Mouse (Mus musculus) hindbrain, embryonic 16.5 days (tissue): Measurements from ENCODE around the gene Uhrf1bp1. TPM values are rescaled to one million over a fixed set of nuclear protein-coding genes. Genes with fewer than 3 reads are reported as not detected.

ENCODE experiments used
- ATAC-seq: fragments of 200-750 bp; cut with Nextera tagmentation; 2 replicates; pipeline ENCODE4 v1.8.0; 2017; ENCODE audit warnings: moderate TSS enrichment, moderate library complexity
- H3K27ac ChIP-seq: fragments of 300-500 bp; sonication (generic); 2 replicates; pipeline ENCODE4 v1.5.1; 2014; ENCODE audit warnings: low read depth, mild to moderate bottlenecking, control low read depth, low read length, moderate library complexity
- H3K27me3 ChIP-seq: fragments of 300-500 bp; sonication (generic); replicated peaks from 2 replicates; pipeline ENCODE4 v1.6.1; 2014; ENCODE audit warnings: low read length; ENCODE audit not compliant: control insufficient read depth, insufficient read depth
- H3K36me3 ChIP-seq: fragments of 300-500 bp; sonication (generic); 2 replicates; pipeline ENCODE4 v1.6.1; 2014; ENCODE audit warnings: mild to moderate bottlenecking, low read length, moderate library complexity, mixed read lengths; ENCODE audit not compliant: control insufficient read depth, insufficient read depth
- H3K4me1 ChIP-seq: fragments of 300-500 bp; sonication (generic); 2 replicates; pipeline ENCODE4 v1.6.1; 2014; ENCODE audit warnings: low read depth, low read length; ENCODE audit not compliant: control insufficient read depth, insufficient read depth
- H3K4me2 ChIP-seq: fragments of 300-500 bp; sonication (generic); 2 replicates; pipeline ENCODE4 v1.6.1; 2014; ENCODE audit warnings: mild to moderate bottlenecking, low read length, control low read depth, moderate library complexity
- H3K4me3 ChIP-seq: fragments of 300-500 bp; sonication (generic); 2 replicates; pipeline ENCODE4 v1.5.1; 2014; ENCODE audit warnings: mild to moderate bottlenecking, low read length, control low read depth, moderate library complexity
- H3K9ac ChIP-seq: fragments of 300-500 bp; sonication (generic); 2 replicates; pipeline ENCODE4 v1.6.1; 2014; ENCODE audit warnings: low read depth, mild to moderate bottlenecking, control low read depth, low read length, moderate library complexity
- H3K9me3 ChIP-seq: fragments of 300-500 bp; sonication (generic); 2 replicates; pipeline ENCODE4 v1.6.1; 2014; ENCODE audit warnings: mild to moderate bottlenecking, low read length, moderate library complexity; ENCODE audit not compliant: control insufficient read depth
- WGBS: fragments of 180-500 bp; shearing (Covaris S2); extraction: QIAGEN DNeasy Blood & Tissue Kit; methylation state at CpG from one replicate; pipeline ENCODE4 v1.1.7; 2014; 5-methylcytosine and 5-hydroxymethylcytosine counted together
- polyA plus RNA-seq: library from polyadenylated mRNA; unstranded; fragments of >200 nt; fragmentation: Nextera tagmentation; extraction: Ambion mirVana; gene quantifications from 2 replicates; pipeline ENCODE4 v1.2.1, GENCODE M21; 2015

The Uhrf1bp1 gene
- polyA plus RNA-seq, 1 experiment from 2014 or later: 5.3 TPM

DNA sequence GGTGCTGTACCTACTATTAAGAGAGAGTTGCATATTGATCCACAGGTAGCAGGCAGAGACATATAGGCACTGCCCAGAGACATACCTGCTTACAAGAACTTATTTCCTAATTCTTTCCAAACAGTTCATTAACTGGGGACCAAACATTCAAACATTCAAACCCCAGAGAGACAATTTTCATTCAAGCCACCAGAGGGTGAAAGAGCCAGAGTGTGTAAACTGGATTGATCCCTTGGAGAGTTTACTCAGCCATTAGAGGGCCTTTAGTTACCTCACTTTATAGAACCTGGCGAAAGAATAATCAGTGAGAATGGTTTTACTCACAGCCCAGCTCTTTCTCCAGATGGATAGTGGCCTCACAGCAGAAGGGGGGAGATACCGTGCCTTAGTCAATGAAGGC lies 9.2 kb downstream of the Uhrf1bp1 start:
- Histone ChIP-seq H3K36me3 (no peaks in the 10 kb centered on the region), H3K27me3 (no peaks in the 10 kb centered on the region), H3K27ac (no peak overlapping the region), H3K4me2 (no peak overlapping the region), H3K4me1 (no peaks in the 10 kb centered on the region), H3K9me3 (no peaks in the 10 kb centered on the region), H3K9ac (no peak overlapping the region), H3K4me3 (no peak overlapping the region)
- no peak for ATAC-seq
- 85% methylated on average over 2 of the region's 2 CpGs for WGBS

DNA sequence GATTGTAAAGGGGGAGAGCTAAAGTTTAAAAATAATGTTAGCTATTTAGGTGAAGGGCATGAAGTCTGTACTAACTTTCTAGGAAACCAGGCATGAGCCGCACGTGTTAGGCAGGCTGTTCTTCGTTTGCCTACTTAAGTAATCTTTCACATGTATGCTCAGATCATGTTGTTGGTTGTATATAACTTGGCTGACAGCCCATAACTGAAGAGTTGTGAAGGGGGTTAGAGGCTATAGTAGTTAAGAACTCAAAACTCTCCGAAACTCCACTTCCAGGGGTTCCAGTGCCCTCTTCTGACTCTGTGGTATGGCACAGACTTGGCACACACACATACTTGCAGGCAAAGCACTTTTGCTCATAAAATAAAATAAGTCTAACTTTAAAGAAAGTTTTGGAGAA lies 10.5 kb downstream of the Uhrf1bp1 start:
- WGBS: 92% methylated on average over 4 of the region's 4 CpGs
- Histone ChIP-seq H3K27ac (no peak overlapping the region), H3K9me3 (no peaks in the 10 kb centered on the region), H3K36me3 (no peaks in the 10 kb centered on the region), H3K9ac (no peak overlapping the region), H3K4me2 (no peak overlapping the region), H3K27me3 (no peaks in the 10 kb centered on the region), H3K4me3 (no peak overlapping the region), H3K4me1 (no peaks in the 10 kb centered on the region)
- ATAC-seq: no peak

DNA sequence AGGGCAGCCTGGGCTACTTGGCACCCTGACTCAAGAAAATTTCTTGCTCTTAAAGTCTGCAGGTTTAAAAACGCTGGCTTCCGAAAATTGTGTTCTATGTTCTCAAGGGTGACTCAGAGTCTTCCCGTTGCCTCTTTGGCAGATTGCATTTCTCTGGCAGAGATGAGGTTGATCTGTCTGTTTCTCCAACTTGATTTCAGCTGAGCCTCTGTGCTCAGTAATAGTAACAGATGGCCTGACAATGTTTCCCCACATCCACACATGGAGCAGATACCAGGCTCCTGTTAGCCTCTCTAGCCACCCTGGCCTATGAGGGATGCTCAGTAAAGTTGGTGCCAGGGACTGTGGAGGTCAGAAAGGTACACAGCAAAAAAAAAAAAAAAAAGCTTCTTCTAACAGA lies 15.6 kb downstream of the Uhrf1bp1 start:
- Histone ChIP-seq H3K4me3 (no peak overlapping the region), H3K27ac (no peak overlapping the region), H3K27me3 (no peaks in the 10 kb centered on the region), H3K9ac (no peak overlapping the region), H3K36me3 (no peaks in the 10 kb centered on the region; the same call in 1 of the 2 replicates), H3K4me1 (no peaks in the 10 kb centered on the region), H3K4me2 (no peak overlapping the region), H3K9me3 (no peaks in the 10 kb centered on the region)
- WGBS: 96% methylated on average over 3 of the region's 3 CpGs
- ATAC-seq: no peak

DNA sequence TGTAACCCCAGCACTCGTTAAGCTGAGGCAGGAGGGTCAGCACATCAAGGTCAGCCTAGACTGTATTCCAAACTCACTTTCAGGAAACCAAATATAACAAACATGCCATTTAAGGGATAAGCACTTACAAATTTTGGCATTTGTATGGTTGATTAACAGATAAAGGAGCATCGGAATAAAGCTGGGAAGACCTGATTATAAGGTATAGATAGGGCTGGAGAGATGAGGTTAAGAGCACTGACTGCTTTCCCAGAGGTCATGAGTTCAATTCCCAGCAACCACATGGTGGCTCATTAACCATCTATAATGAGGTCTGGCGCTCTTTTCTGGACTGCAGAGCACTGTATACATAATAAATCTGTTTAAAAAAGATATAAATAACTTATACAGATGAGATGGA lies 17.3 kb downstream of the Uhrf1bp1 start:
- Histone ChIP-seq H3K36me3 (peaks cover 3% of the 10 kb centered on the region), H3K4me2 (no peak overlapping the region), H3K9ac (no peak overlapping the region), H3K4me1 (no peaks in the 10 kb centered on the region), H3K9me3 (no peaks in the 10 kb centered on the region), H3K27me3 (no peaks in the 10 kb centered on the region), H3K4me3 (no peak overlapping the region), H3K27ac (no peak overlapping the region)
- 75% methylated on average over 3 of the region's 3 CpGs for WGBS
- no peak for ATAC-seq

DNA sequence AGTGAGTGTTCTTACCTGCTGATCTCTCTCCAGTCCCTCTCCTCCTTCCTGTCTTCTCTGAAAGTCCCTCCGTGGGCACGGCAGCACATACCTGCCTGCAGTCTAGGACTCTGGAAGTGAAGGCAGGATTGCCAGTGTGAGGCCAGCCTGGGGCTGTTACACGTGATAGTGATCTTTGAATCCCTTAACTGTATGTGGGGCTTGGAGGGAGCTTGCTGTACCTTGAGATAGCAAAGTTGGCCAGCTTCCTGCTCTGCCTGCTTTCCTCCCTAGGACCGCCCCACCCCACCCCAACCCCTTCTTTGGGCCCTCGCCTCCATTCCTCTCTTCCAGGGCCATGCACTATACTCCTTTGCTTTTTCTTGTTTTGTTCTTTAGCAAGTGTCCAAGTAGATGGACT lies 18.3 kb downstream of the Uhrf1bp1 start:
- 83% methylated on average over 5 of the region's 5 CpGs for WGBS
- Histone ChIP-seq H3K36me3 (peaks cover 4% of the 10 kb centered on the region), H3K9me3 (no peaks in the 10 kb centered on the region), H3K27ac (no peak overlapping the region), H3K9ac (no peak overlapping the region), H3K4me2 (no peak overlapping the region), H3K27me3 (no peaks in the 10 kb centered on the region), H3K4me1 (no peaks in the 10 kb centered on the region), H3K4me3 (no peak overlapping the region)
- no peak for ATAC-seq

DNA sequence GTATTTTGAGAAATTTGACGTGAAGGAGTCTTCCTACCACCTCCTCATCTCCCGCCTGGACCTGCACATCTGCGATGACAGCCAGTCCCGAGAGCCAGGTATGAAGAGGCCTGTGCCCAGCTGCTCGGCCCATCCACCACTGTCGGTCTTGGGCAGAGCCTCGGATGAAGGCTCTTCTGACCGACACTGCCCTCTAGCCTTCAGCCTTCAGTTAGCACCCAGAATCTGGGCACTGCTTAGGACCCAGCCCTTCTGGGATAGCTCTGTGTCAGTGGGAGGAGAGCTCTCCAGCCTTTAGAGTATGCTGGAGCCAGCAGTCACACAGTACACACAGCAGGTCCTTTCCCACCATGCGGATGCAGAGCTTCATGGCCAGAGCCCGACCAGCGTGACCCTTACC lies 25.3 kb downstream of the Uhrf1bp1 start:
- Histone ChIP-seq H3K9ac (no peak overlapping the region), H3K4me3 (no peak overlapping the region), H3K4me2 (no peak overlapping the region), H3K4me1 (no peaks in the 10 kb centered on the region), H3K27me3 (no peaks in the 10 kb centered on the region), H3K9me3 (no peaks in the 10 kb centered on the region), H3K27ac (no peak overlapping the region), H3K36me3 (peaks cover 24% of the 10 kb centered on the region)
- WGBS: 60% methylated on average over 11 of the region's 11 CpGs
- no peak for ATAC-seq

DNA sequence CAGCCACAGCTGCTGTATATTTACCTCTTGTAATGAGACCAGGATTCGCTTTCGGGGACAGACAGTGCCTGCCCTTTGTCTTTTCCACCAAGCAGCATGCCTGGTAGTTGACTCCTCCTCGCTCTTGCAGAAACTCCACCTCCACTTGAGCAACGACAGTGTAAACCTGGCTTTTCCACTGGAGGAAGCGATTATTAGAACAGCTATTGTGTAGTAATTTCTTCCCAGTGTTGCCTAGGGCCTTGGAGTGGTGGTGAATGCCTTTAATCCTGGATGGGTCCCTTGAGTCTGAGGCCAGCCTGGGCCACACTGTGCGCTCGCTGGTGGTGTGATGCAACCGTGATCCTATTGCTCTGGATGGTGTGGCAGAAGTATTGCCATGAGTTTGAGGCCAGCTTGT lies 26.9 kb downstream of the Uhrf1bp1 start:
- Histone ChIP-seq H3K27me3 (no peaks in the 10 kb centered on the region), H3K36me3 (peaks cover 34% of the 10 kb centered on the region), H3K4me2 (no peak overlapping the region), H3K4me3 (no peak overlapping the region), H3K9ac (no peak overlapping the region), H3K4me1 (no peaks in the 10 kb centered on the region), H3K27ac (no peak overlapping the region), H3K9me3 (no peaks in the 10 kb centered on the region)
- 91% methylated on average over 8 of the region's 8 CpGs for WGBS
- no peak for ATAC-seq

DNA sequence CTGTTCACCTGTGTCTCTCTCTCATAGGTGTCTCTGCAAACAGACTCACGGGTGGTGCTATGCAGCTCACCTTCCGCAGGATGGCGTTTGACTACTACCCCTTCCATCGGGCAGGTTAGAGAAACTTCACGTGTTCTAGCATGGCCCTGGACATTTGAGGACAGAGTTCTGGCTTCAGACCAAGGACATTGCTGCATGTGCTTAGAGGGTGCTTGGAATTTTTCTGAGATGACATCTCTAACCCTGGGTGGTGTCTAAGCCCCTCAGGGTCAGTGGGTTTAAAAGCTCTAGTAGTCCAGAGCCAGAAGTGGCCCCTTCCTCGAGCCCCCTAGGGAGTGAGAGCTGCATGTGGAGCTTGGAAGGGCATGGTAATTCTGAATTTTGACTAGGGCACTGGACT lies 27.8 kb downstream of the Uhrf1bp1 start:
- Histone ChIP-seq H3K4me3 (no peak overlapping the region), H3K27me3 (no peaks in the 10 kb centered on the region), H3K4me2 (no peak overlapping the region), H3K4me1 (no peaks in the 10 kb centered on the region), H3K9me3 (no peaks in the 10 kb centered on the region), H3K36me3 (peaks cover 35% of the 10 kb centered on the region), H3K9ac (no peak overlapping the region), H3K27ac (no peak overlapping the region)
- WGBS: 87% methylated on average over 6 of the region's 6 CpGs
- no peak for ATAC-seq

DNA sequence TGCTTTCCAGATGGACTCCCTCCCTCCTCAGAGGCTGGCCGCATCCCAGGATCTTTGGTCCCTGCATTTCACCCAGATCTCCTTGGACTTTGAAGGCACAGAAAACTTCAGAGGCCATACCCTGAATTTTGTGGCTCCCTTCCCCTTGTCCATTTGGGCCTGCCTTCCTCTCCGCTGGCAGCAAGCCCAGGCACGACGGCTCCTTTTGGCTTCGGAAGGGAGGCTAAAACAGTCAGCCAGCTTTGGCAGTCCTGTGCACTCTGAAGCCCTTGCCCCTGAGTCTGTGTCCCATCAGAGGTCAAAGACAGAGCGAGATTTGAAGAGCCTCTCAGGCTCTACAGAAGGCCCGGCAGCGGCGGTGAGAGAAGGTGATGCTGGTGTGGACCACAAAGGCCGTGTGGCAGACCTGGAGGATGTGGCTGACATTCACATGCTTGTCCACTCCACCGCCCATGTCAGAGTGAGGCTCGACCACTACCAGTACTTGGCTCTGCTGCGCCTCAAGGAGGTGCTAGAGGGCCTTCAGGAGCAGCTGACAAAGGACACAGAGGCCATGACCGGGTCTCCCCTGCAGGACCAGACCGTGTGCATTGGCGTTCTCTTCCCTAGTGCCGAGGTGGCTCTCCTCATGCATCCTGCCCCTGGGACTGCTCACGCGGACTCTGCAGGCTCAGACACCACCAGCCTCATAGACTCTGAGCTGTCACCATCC lies 30.4 kb downstream of the Uhrf1bp1 start:
- H3K36me3 ChIP-seq: peaks cover 30% of the 10 kb centered on the region
- ATAC-seq: no peak

More for the DNA sequence above, 30.4 kb downstream of the Uhrf1bp1 start:
- Histone ChIP-seq H3K4me1 (no peaks in the 10 kb centered on the region), H3K4me2 (no peak overlapping the region), H3K4me3 (no peak overlapping the region), H3K9me3 (no peaks in the 10 kb centered on the region), H3K9ac (no peak overlapping the region), H3K27me3 (no peaks in the 10 kb centered on the region), H3K27ac (no peak overlapping the region)
- WGBS: 83% methylated on average over 19 of the region's 19 CpGs
